Mouse (Mus musculus) E14TG2a.4 (cell line): ENCODE data around the gene Macrod2.

ENCODE experiments used
- CTCF ChIP-seq: conservative IDR thresholded peaks from 2 replicates; pipeline ENCODE4 v1.5.1; 2014; ENCODE audit warnings: low read length
- NANOG ChIP-seq: IDR thresholded peaks from 2 replicates; pipeline ENCODE4 v1.6.1; 2014; ENCODE audit warnings: borderline replicate concordance, low read length, mixed read lengths
- POU5F1 ChIP-seq: IDR thresholded peaks from 2 replicates; pipeline ENCODE4 v1.6.1; 2014; ENCODE audit warnings: low read length, borderline replicate concordance

DNA sequence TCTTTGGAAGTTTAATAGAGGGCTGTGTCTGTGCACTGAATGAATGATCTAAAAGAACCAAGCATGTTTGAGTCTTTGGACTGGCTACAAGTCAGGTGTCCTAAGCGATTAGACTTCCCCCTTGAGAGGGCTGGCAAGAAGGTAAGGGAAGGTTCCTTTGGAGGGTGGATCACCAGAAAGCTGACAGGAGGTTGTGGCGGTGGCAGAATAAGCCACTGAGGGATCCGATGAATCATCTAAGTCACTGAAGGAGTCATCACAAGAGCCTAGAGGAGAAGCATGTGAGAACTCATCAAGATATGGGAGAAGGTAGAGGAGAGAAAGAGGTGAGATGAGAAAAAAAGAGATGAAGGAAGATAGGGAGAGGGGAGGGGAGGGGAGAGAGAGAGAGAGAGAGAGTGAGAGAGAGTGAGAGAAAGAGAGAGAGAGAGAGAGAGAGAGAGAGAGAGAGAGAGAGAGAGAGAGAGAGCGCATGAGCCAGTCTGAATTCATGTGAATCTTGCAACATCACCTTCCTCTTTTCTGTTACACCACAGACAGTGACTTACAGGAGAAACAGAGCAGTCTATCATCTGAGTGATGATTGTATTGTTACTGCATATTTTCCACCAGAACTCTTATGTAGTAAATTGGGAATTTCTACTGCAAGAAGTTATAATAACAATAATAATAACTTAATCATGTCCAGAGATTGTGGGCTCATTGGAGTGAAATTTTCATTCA is 398.9 kb downstream of the Macrod2 start:
- no peak for TF ChIP-seq CTCF
- no peak for TF ChIP-seq NANOG
- TF ChIP-seq POU5F1, result no peak
